Mouse (Mus musculus) lung, adult 2 months (tissue): ENCODE measurements at regions not wholly inside any gene's neighbourhood (a gene's known extent, or its start where the extent isn't known, plus 50 kb on each side); places are given as distances from the start of the nearest gene placed in this dataset.

Experiments
- CTCF ChIP-seq: fragments of 200-500 bp; IDR thresholded peaks from 2 replicates; pipeline ENCODE4 v1.5.1; 2011; ENCODE audit warnings: mild to moderate bottlenecking, low read length, control low read depth; ENCODE audit not compliant: insufficient read depth
- POLR2A ChIP-seq: fragments of 200-500 bp; IDR thresholded peaks from 2 replicates; pipeline ENCODE4 v1.6.1; 2011; ENCODE audit warnings: low read depth, mild to moderate bottlenecking, control low read depth, low read length, borderline replicate concordance; ENCODE audit errors: extremely low read depth

GRCm38 (mm10) chr17:67520848-67521411 lies 111.6 kb downstream of the Lrrc30 start:
- no peak for TF ChIP-seq CTCF
- no peak for TF ChIP-seq POLR2A
